Mouse (Mus musculus): ENCODE data around the gene Cdk17. TPM values are rescaled to one million over a fixed set of nuclear protein-coding genes. Genes with fewer than 3 reads are reported as not detected.

Gene Cdk17
- total RNA-seq, 2 experiments from 2014 or later, result 207 to 216 TPM

- intact Hi-C loops (cut with DNase I), result loop anchor here (5.0 to 10.0 kb wide), 3 partner anchors 50 to 292 kb away; partner anchors contain the start of gene Lta4h
- Histone ChIP-seq H3K27ac (peak overlapping the region; percentile 99), H3K4me3 (peak overlapping the region; percentile 96)
- DNase-seq (ENCODE audit: extremely low spot score in 1 of 2, low spot score in 2 of 2), result no peak
- no peak for TF ChIP-seq CTCF (IDR thresholded peaks at IDR 0.05)
Observed at GRCm38 (mm10) chr10:93162276-93162971, 1.7 kb downstream of the Cdk17 start.

DNA sequence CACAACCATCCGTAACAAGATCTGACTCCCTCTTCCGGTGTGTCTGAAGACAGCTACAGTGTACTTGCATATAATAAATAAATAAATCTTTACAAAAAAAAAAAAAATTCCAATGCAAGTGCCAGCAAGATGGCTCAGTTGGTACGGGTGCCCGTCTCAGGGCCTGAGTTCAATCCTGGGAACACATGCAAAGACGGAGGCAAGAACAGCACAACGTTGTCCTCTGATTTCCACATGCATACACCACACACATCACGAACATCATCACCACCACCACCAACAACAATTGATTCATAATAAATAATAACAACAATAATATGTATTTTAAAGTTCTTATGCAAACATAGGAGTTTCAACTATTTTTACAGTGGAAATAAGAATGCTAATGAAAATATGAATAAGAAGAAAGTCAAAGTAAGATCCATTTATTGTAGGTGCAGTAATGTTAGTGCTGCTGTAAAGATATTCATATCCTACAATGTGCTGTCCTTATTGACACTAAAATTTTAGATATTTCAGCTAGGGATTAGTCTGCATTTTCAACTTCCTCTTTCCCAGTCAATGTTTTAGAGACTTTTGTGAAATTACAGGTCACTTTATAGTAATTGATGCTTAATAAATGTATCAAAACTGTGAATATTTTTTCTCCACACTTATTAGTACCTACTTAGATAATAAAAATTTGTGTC, 2.4 kb downstream of the Cdk17 start:
- peak overlapping the region; percentile 96 for H3K4me3 ChIP-seq
- no peak overlapping the region; the same call in 1 of the 2 replicates for H3K27ac ChIP-seq
- intact Hi-C loops (cut with DNase I), result loop anchor here (5.0 to 10.0 kb wide), 3 partner anchors 49 to 292 kb away; partner anchors contain the start of gene Lta4h
- peak; percentile 2; the same call in 1 of the 2 replicates for TF ChIP-seq CTCF (IDR thresholded peaks at IDR 0.05)
- no peak for DNase-seq (ENCODE audit: extremely low spot score in 1 of 2, low spot score in 2 of 2)

GRCm38 (mm10) chr10:93163711-93164488, 3.2 kb downstream of the Cdk17 start:
- TF ChIP-seq CTCF (IDR thresholded peaks at IDR 0.05), result no peak
- intact Hi-C loops (cut with DNase I), result loop anchor here (5.0 to 10.0 kb wide), 3 partner anchors 48 to 291 kb away; partner anchors contain the start of gene Lta4h
- Histone ChIP-seq H3K4me3 (peak overlapping the region; percentile 96), H3K27ac (peak overlapping the region; percentile 22; the same call in 1 of the 2 replicates)
- no peak for DNase-seq (ENCODE audit: extremely low spot score in 1 of 2, low spot score in 2 of 2)

DNA sequence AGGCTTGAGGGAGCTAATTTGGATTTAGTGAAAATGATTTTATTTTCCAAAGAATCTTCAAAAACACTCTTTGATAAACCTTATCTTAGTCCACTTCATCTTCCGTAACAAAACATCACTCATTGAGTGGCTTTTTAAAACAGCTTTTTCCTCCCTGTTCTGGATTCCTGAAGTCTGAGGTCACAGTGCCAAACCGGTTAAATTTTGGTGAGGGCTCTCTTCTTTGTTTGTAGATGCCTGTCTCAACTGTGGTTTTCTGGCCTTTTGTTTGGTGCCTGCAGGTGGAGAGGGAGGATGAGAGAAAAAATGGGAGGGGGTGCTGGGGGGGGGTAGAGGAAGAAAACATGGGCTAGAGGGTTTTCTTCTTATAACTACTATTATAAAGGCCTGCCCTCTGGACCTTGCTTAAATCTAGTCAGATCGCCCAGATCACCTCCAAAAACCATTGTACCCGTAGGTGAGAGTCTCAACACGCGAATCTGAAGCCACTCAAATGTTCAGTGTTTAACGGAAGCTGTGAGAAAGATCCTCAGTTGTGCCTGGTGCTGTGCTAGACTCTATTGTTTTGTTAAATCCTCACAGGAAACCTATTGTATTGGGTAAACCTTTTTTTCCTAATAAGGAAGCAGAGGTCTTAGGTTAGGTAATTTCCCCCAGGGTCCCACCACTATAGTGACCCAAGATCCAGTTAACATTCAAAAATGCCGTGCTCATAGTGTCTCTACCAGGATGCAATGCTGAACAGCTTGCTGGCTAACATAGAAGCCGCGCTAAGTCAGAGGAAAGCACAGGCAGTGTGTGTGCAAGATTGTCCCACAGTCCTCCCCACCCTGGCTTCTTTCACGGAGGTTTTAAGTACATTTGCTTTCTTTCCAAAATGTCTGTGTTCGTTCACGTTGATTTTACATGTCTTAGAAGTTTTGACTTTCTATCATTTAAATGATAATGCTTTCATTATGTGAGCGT, 5.0 kb downstream of the Cdk17 start:
- Histone ChIP-seq H3K4me3 (peak overlapping the region; percentile 34), H3K27ac (peak overlapping the region; percentile 70)
- TF ChIP-seq CTCF (IDR thresholded peaks at IDR 0.05), result no peak
- intact Hi-C loops (cut with DNase I), result loop anchor here (10.0 kb wide), 1 partner anchor 289 kb away; the partner anchor contains the start of gene Lta4h
- DNase-seq (ENCODE audit: extremely low spot score in 1 of 2, low spot score in 2 of 2), result no peak

GRCm38 (mm10) chr10:93166382-93166769, 5.7 kb downstream of the Cdk17 start:
- Histone ChIP-seq H3K27ac (peak overlapping the region; percentile 70), H3K4me3 (peak overlapping the region; percentile 34)
- DNase-seq (ENCODE audit: extremely low spot score in 1 of 2, low spot score in 2 of 2), result no peak
- TF ChIP-seq CTCF (IDR thresholded peaks at IDR 0.05), result no peak
- intact Hi-C loops (cut with DNase I), result loop anchor here (10.0 kb wide), 1 partner anchor 288 kb away; the partner anchor contains the start of gene Lta4h

GRCm38 (mm10) chr10:93167311-93167710, 6.6 kb downstream of the Cdk17 start:
- intact Hi-C loops (cut with DNase I), result loop anchor here (10.0 kb wide), 1 partner anchor 287 kb away; the partner anchor contains the start of gene Lta4h
- no peak for DNase-seq (ENCODE audit: extremely low spot score in 1 of 2, low spot score in 2 of 2)
- Histone ChIP-seq H3K4me3 (no peak overlapping the region), H3K27ac (no peak overlapping the region)
- TF ChIP-seq CTCF (IDR thresholded peaks at IDR 0.05), result no peak

DNA sequence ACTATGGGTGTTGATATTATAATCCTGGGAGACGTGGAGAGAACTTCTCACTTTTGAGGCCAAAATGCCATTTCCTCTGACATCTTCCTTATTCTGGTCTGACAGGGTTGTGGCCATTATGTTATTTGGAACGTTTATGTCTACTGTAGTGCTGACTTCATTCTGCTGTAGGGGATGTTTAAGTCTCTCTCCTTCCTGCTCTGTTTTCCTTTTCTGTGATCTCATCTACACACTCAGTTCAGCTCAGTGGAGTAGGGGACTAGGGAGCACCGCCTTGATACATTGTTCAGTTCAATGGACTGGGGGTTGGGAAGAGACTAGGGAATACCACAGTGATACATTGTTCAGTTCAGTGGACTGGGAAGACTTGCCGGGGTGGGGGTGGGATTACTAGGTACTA, 7.4 kb downstream of the Cdk17 start:
- intact Hi-C loops (cut with DNase I), result loop anchor here (10.0 kb wide), 1 partner anchor 287 kb away; the partner anchor contains the start of gene Lta4h
- H3K27ac ChIP-seq, result peak overlapping the region; percentile 8; the same call in 1 of the 2 replicates
- TF ChIP-seq CTCF (IDR thresholded peaks at IDR 0.05), result no peak
- DNase-seq (ENCODE audit: extremely low spot score in 1 of 2, low spot score in 2 of 2), result no peak
- no peak overlapping the region for H3K4me3 ChIP-seq

GRCm38 (mm10) chr10:93171182-93171855, 10.6 kb downstream of the Cdk17 start:
- Histone ChIP-seq H3K4me3 (no peak overlapping the region), H3K27ac (no peak overlapping the region)
- DNase-seq (ENCODE audit: extremely low spot score in 1 of 2, low spot score in 2 of 2), result no peak
- no peak for TF ChIP-seq CTCF (IDR thresholded peaks at IDR 0.05)
- intact Hi-C loops (cut with DNase I), result no loop called here

DNA sequence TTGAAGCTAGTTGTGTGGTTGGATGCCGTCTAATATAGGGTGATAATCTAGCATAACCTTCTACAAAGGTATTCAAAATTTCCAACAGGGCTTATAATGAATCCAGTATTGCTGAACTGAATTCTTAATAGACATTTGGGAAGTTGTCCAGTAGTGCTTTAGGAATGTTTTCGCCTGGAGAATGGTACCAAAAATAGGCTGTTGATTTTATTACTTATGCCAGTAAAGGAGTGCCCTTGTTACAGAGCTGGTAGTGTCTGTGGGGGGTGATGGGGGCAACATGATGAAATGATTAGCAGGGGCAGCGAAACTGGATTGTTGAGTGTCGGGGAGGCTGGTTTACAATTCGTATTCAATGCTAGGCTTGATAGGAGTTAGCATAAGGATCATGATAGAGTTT, 16.8 kb downstream of the Cdk17 start:
- no peak for DNase-seq (ENCODE audit: extremely low spot score in 1 of 2, low spot score in 2 of 2)
- Histone ChIP-seq H3K27ac (no peak overlapping the region; the same call in 1 of the 2 replicates), H3K4me3 (no peak overlapping the region)
- TF ChIP-seq CTCF (IDR thresholded peaks at IDR 0.05), result no peak
- intact Hi-C loops (cut with DNase I), result no loop called here

GRCm38 (mm10) chr10:93177874-93178273, 17.2 kb downstream of the Cdk17 start:
- no peak for DNase-seq (ENCODE audit: extremely low spot score in 1 of 2, low spot score in 2 of 2)
- 0 out of 2 replicates have a peak overlapping the region, but pooled peaks have one; percentile 19 for H3K27ac ChIP-seq
- intact Hi-C loops (cut with DNase I), result no loop called here
- no peak overlapping the region for H3K4me3 ChIP-seq
- TF ChIP-seq CTCF (IDR thresholded peaks at IDR 0.05), result no peak

Measured in left cerebral cortex, adult 2 months (tissue).